Mouse (Mus musculus) adrenal gland, postnatal 25 days (tissue): ENCODE results near the gene Trpc4ap. TPM values are rescaled to one million over a fixed set of nuclear protein-coding genes. Genes with fewer than 3 reads are reported as not detected.
"Not testable (repeated sequence)": the region's sequence is repeated elsewhere in the genome, so short reads cannot be mapped to it uniquely, and the experiment has no call there.

Source experiments
- DNase-seq: peaks from one replicate; pipeline ENCODE4 v3.0.0; 2021; ENCODE audit warnings: mixed read lengths
- microRNA-seq, 2 experiments: library from miRNA; unstranded; fragments of <30 nt; microRNA quantifications; one replicate each; pipeline ENCODE4 v1.2.0; 2021
- total RNA-seq: library from RNA; stranded (reverse); gene quantifications from 2 replicates; pipeline ENCODE4 v1.2.3, GENCODE M21; 2021

Trpc4ap gene
- total RNA-seq, 1 experiment from 2014 or later, result 150 TPM

DNA sequence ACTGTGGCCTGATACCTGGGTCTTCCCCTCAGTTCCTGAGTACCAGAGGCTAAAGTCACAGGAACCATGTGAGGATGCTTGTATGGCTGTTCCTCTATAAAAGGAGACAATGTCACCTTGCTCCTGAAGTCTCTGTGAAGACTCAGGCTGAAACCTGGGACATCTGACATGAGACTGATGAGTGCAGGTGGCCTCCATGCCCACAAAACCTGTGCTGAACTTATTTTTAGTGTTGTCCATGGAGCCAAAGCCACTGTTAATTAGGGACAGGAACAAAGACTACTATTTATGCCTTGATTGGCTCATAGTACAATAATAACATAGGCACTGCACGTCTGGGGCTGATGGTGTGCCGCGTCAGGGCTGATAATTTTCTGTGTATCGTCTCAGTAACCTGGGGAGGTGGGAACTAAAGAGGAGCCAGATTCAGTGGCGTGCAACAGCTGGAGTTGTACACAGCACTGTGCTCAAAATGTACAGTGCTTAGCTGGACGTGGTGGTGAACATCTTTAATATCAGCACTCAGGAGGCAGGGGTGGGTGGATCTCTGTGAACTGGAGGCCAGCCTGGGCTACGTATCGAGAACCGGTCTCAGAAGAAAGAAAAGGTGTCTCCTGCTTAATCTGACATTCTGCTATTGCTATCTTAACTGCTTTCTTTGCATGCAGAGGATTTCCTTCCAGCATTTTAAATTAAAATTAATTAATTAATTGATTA, 80.2 kb downstream of the Trpc4ap start:
- DNase-seq, result no peak

DNA sequence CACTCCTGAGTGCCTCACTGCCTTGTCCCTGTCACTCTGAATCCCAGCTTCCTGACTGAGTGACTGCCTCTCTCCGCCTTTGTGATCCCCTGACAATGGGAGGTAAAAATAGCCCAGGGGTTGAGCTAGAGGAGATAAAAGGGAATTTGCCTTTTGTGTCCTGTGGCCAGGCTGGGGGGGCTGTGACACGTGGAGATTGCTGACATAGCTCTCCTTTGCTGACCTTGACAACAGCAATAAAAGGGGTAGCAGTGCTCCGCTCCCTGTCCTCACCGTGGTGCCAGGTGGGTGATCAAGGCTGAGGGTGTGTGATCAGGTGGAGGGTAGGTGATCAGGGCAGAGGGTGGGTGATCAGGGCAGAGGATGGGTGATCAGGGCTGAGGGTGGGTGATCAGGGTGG, 81.2 kb downstream of the Trpc4ap start, which contains the start of gene Myh7b:
Gene Myh7b, plus strand, starts transcription at position 235 of the 400 bp plus-strand sequence.
- no peak for DNase-seq

GRCm38 (mm10) chr2:155606360-155606759, 85.8 kb downstream of the Trpc4ap start:
- DNase-seq, result no peak

GRCm38 (mm10) chr2:155605236-155605589, 87.0 kb downstream of the Trpc4ap start:
- not testable (repeated sequence) for DNase-seq

- DNase-seq, result no peak
Measured at GRCm38 (mm10) chr2:155604560-155605235, 87.5 kb downstream of the Trpc4ap start.

DNA sequence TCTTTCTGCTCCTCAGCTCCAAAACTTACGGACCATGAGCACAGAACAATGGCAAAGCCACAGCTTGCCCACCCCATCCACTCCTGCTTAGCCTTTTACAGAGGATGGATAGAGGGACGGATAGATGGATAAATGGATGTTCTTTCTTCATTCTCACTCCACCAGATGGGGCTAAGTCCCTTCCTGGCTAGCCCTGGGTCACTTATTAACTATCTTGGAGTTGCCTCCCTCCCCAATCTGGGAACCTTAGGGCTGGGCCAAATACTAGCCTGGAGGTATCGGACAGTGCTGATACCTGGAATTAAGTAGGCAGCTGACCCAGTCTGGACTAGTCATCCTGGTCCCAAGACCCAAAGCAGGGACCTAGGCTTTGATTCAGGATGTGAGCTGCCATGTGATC, 88.5 kb downstream of the Trpc4ap start:
- DNase-seq, result no peak

DNA sequence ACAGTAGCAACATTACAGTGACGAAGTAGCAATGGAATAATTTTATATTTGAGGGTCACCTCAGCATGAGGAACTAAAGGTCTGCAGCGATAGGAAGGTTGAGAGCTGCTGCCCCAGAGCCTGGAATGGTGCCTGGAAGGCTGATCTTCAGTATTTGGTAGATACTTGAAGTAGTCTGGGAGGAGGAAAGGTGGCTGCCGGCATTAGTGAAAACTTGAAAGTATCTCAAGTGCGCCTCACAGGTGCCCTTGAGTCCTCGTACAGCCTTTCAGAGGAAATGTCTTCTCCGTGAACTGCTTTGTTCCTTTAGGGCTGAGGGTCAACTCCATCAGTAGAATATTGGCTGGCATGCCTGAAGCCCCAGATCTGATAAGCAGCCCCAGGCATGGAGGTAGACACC, 96.7 kb downstream of the Trpc4ap start:
- DNase-seq, result no peak

- no peak for DNase-seq
Measured at GRCm38 (mm10) chr2:155592854-155593283, 99.3 kb downstream of the Trpc4ap start.

- DNase-seq, result peak; percentile 100
Measured at GRCm38 (mm10) chr2:155592137-155592853, 99.9 kb downstream of the Trpc4ap start, which contains the start of gene Gss. Gene Gss, minus strand, starts transcription at chr2:155592810.

DNA sequence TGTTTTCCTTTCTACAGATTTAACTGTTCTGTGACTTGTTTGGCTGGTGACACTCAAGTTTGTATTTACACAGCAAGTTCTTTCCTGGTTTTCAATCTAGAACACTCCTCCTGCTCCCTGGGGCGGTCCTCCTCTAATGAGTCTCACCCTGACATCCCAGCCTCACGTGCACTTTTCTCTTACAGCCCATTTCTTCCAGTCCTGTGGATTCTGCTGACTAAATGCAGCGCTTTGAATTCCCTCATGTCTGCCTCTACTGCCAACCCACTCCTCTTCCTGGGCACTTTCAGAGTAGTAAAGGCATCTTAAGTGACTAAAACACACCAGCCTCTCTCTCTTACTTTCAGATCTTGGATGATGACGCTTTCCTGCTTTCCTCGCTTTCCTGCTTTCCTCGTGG, 100.5 kb downstream of the Trpc4ap start:
- DNase-seq, result no peak

DNA sequence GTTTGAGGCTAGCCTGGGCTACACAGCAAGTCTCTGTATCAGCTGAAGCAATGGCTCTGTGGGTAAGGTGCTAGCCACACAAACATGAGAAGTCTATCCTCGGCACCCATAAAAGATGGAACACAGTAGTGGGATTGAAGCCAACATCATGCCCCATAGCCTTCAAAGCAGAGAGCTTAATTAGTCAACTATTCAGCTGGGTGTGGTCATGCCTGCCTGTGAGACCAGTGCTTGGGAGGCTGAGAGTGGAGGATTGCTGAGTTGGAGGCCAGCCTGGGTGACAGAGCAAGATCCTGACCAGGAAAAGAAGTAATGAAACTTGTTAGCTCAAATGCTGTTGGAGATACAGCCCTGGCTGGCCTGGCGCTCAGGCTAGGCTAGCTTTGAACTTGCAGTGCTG, 101.3 kb downstream of the Trpc4ap start:
- DNase-seq, result no peak

GRCm38 (mm10) chr2:155589521-155589920, 102.7 kb downstream of the Trpc4ap start:
- DNase-seq, result no peak

DNA sequence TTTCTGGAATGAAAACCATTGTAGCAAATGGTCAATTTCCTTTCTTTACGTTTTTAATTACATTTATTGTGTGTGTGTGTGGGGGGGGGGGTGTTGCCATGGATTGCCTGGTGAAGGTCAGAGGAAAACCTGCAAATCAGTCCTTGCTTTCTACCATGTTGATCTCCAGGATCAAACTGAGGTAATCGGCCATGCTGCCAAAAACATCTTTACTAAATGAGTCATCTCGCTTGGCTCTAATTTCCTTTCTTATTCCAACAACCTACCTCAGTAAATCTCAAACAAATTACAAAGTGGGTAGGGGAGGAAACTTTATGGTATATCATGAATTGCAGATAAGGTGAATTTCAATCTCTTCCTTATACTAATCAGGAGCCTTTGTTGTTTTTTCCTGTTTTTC, 104.0 kb downstream of the Trpc4ap start:
- DNase-seq, result no peak

GRCm38 (mm10) chr2:155585486-155585885, 106.7 kb downstream of the Trpc4ap start:
- DNase-seq, result peak; percentile 31

- no peak for DNase-seq
Measured at GRCm38 (mm10) chr2:155585082-155585481, 107.1 kb downstream of the Trpc4ap start.

Small RNA genes within 50 kb of the gene (microRNA-seq; reads per million reads assigned to microRNA genes)
- gene Mir499, result 0.71 to 2.7 reads per million in 2 experiments

Other genes starting within 250 kb of the Trpc4ap start
- 58.2 and 58.4 TPM in 2 replicates for gene Ncoa6, start 218.5 kb downstream of the Trpc4ap start, total RNA-seq
- gene Acss2, start 174.4 kb downstream of the Trpc4ap start, total RNA-seq, result 89.3 and 102 TPM in 2 replicates
- 2.3 and 5.3 TPM in 2 replicates for gene Ggt7, start 174.1 kb downstream of the Trpc4ap start, total RNA-seq
- gene Gss, start 99.6 kb downstream of the Trpc4ap start, total RNA-seq, result 67.6 and 82.2 TPM in 2 replicates
- 0.24 TPM in 1 of 2 replicates, not detected in the other for gene Myh7b, start 81.2 kb downstream of the Trpc4ap start, total RNA-seq
- gene Edem2, start 37.1 kb upstream of the Trpc4ap start, total RNA-seq, result 39.8 and 39.9 TPM in 2 replicates
- not detected in 2 replicates for gene Gm17581, start 43.5 kb upstream of the Trpc4ap start, total RNA-seq
- 21.8 and 24.0 TPM in 2 replicates for gene Procr, start 58.7 kb upstream of the Trpc4ap start, total RNA-seq
- gene Mmp24, start 83.0 kb upstream of the Trpc4ap start, total RNA-seq, result 1.9 and 2.3 TPM in 2 replicates
- 159 and 181 TPM in 2 replicates for gene BC029722, start 127.0 kb upstream of the Trpc4ap start, total RNA-seq
- gene Eif6, start 134.5 kb upstream of the Trpc4ap start, total RNA-seq, result 112 and 131 TPM in 2 replicates
- gene Fam83c, start 142.5 kb upstream of the Trpc4ap start, total RNA-seq, result 0.06 TPM in 1 of 2 replicates, not detected in the other
- gene Uqcc1, start 237.9 kb upstream of the Trpc4ap start, total RNA-seq, result 74.4 and 114 TPM in 2 replicates
- not detected in 2 replicates for gene Gm15557, start 248.3 kb upstream of the Trpc4ap start, total RNA-seq